Mouse (Mus musculus): Measurements from ENCODE around the gene Ces1c.
A peak's percentile ranks its signal among the peaks of the same experiment; 100 is the strongest.

Ces1c gene

GRCm38 (mm10) chr8:93131233-93131980 lies at the start of gene Ces1c:
TSS of gene Ces1c (minus strand) at chr8:93131283.
- no peak for DNase-seq

GRCm38 (mm10) chr8:93180581-93181129 lies 49.6 kb upstream of the Ces1c start:
- no peak for DNase-seq

GRCm38 (mm10) chr8:93176593-93176992 lies 45.5 kb upstream of the Ces1c start:
- DNase-seq: no peak

- no peak for DNase-seq
These were observed 43.5 kb upstream of the Ces1c start for GRCm38 (mm10) chr8:93174554-93174953.

GRCm38 (mm10) chr8:93171846-93172590 lies 40.9 kb upstream of the Ces1c start:
- DNase-seq: no peak

GRCm38 (mm10) chr8:93163363-93163762 lies 32.3 kb upstream of the Ces1c start:
- no peak for DNase-seq

- no peak for DNase-seq
These were observed 20.3 kb upstream of the Ces1c start for GRCm38 (mm10) chr8:93151401-93151800.

- no peak for DNase-seq
These were observed 16.2 kb upstream of the Ces1c start for GRCm38 (mm10) chr8:93147331-93147730.

- peak; percentile 31 to 43 for DNase-seq
These were observed 9.6 kb upstream of the Ces1c start for GRCm38 (mm10) chr8:93140696-93141095.

GRCm38 (mm10) chr8:93132196-93132595 lies 1.1 kb upstream of the Ces1c start:
- no peak for DNase-seq

GRCm38 (mm10) chr8:93126476-93126875 lies 4.6 kb downstream of the Ces1c start:
- no peak for DNase-seq

GRCm38 (mm10) chr8:93122005-93122404 lies 9.1 kb downstream of the Ces1c start:
- no peak for DNase-seq

- DNase-seq: peak; percentile 27 to 29
These were observed 35.7 kb downstream of the Ces1c start for GRCm38 (mm10) chr8:93095376-93095775.

- DNase-seq: no peak
These were observed 39.8 kb downstream of the Ces1c start for GRCm38 (mm10) chr8:93091324-93091723.

- no peak for DNase-seq
These were observed 42.4 kb downstream of the Ces1c start for GRCm38 (mm10) chr8:93088686-93089122.

- no peak for DNase-seq
These were observed 42.9 kb downstream of the Ces1c start for GRCm38 (mm10) chr8:93088193-93088592.

GRCm38 (mm10) chr8:93079887-93080286 lies 51.2 kb downstream of the Ces1c start, which contains the start of gene Ces1b:
TSS of gene Ces1b (minus strand) at chr8:93080017.
- no peak for DNase-seq

- no peak for DNase-seq
These were observed 55.8 kb downstream of the Ces1c start for GRCm38 (mm10) chr8:93075251-93075650.

GRCm38 (mm10) chr8:93063416-93064117 lies 67.5 kb downstream of the Ces1c start:
- DNase-seq: no peak

GRCm38 (mm10) chr8:93059185-93059584 lies 71.9 kb downstream of the Ces1c start:
- peak; percentile 33 to 49 for DNase-seq

- DNase-seq: no peak
These were observed 75.8 kb downstream of the Ces1c start for GRCm38 (mm10) chr8:93055238-93055637.

Measured in cerebellum, adult 18-20 months (tissue).